Mouse (Mus musculus) kidney, adult 18-20 months (tissue): ENCODE data around the gene Gpatch3.

ENCODE experiments used
- DNase-seq: peaks from one replicate; pipeline ENCODE4 v3.0.0; 2021

The Gpatch3 gene

GRCm38 (mm10) chr4:133584059-133584951 is 9.8 kb downstream of the Gpatch3 start, which contains the start of gene Gpn2:
Gene Gpn2, plus strand, starts transcription at chr4:133584362.
- peak; percentile 81 for DNase-seq

GRCm38 (mm10) chr4:133592570-133592969 is 18.0 kb downstream of the Gpatch3 start:
- peak; percentile 84 for DNase-seq

- DNase-seq: no peak
Measured at GRCm38 (mm10) chr4:133595538-133595937, 21.0 kb downstream of the Gpatch3 start.

- DNase-seq: no peak
Measured at GRCm38 (mm10) chr4:133596084-133596483, 21.5 kb downstream of the Gpatch3 start.

GRCm38 (mm10) chr4:133598616-133599015 is 24.1 kb downstream of the Gpatch3 start:
- DNase-seq: peak; percentile 49

GRCm38 (mm10) chr4:133599116-133599515 is 24.6 kb downstream of the Gpatch3 start:
- DNase-seq: no peak

GRCm38 (mm10) chr4:133599571-133600073 is 25.1 kb downstream of the Gpatch3 start:
- DNase-seq: peak; percentile 95

GRCm38 (mm10) chr4:133600306-133600705 is 25.8 kb downstream of the Gpatch3 start:
- DNase-seq: no peak

GRCm38 (mm10) chr4:133601721-133602218 is 27.2 kb downstream of the Gpatch3 start, which contains the start of gene Sfn:
Gene Sfn, minus strand, starts transcription at chr4:133602168.
- DNase-seq: peak; percentile 80

GRCm38 (mm10) chr4:133603056-133603455 is 28.5 kb downstream of the Gpatch3 start:
- no peak for DNase-seq

- DNase-seq: no peak
Measured at GRCm38 (mm10) chr4:133604175-133604574, 29.6 kb downstream of the Gpatch3 start.

GRCm38 (mm10) chr4:133604856-133605255 is 30.3 kb downstream of the Gpatch3 start:
- DNase-seq: no peak

- no peak for DNase-seq
Measured at GRCm38 (mm10) chr4:133605330-133605729, 30.8 kb downstream of the Gpatch3 start.

GRCm38 (mm10) chr4:133607284-133607683 is 32.7 kb downstream of the Gpatch3 start:
- no peak for DNase-seq

- DNase-seq: peak; percentile 84
Measured at GRCm38 (mm10) chr4:133609719-133610118, 35.2 kb downstream of the Gpatch3 start.

- DNase-seq: no peak
Measured at GRCm38 (mm10) chr4:133611815-133612214, 37.3 kb downstream of the Gpatch3 start.

GRCm38 (mm10) chr4:133612416-133612815 is 37.9 kb downstream of the Gpatch3 start:
- DNase-seq: no peak

GRCm38 (mm10) chr4:133613026-133613425 is 38.5 kb downstream of the Gpatch3 start:
- no peak for DNase-seq

GRCm38 (mm10) chr4:133613867-133614266 is 39.3 kb downstream of the Gpatch3 start:
- DNase-seq: no peak

GRCm38 (mm10) chr4:133614274-133614761 is 39.8 kb downstream of the Gpatch3 start:
- DNase-seq: no peak

GRCm38 (mm10) chr4:133615416-133615815 is 40.9 kb downstream of the Gpatch3 start:
- no peak for DNase-seq

- DNase-seq: no peak
Measured at GRCm38 (mm10) chr4:133617936-133618335, 43.4 kb downstream of the Gpatch3 start.

- no peak for DNase-seq
Measured at GRCm38 (mm10) chr4:133619473-133620136, 45.1 kb downstream of the Gpatch3 start.
